In the genomic region with DNA sequence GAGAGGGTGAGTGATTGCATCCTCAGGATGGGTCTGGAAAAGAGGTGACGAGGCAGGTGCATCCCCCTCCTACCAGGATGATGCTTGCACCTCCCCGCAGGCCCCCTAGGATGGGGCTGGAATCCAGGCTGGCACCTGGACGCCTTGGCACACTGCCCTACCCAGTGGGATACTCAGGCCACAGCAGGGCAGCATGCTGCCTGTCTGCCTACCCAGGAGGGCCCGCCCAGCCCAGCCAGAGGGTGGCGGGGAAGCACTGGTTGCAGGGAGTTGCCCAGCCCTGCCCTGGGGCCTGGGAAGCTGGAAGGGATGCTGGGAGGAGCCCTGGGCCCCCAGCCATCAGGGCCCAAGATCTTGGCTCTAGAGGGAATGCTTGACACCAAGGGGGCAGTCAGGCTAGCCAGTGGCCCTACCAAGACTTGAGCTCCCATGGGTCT, we compare ENCODE assay signal across 9 mouse cellular contexts. TPM values are rescaled to one million over a fixed set of nuclear protein-coding genes. Genes with fewer than 3 reads are reported as not detected.
DNase-seq lines count a peak whose midpoint lies in the region; ATAC-seq and TF ChIP-seq lines count a peak whose summit lies in the region.
"Had no signal": no experiment of that assay in that cellular context is flagged by ENCODE, and none has a peak within 500 bp of the region (broad histone marks: within the 10 kb centered on the region; RNA-seq: fewer than 3 reads in every experiment).

No protein-coding gene starts in this region.

- H3K36me3 ChIP-seq in forebrain, postnatal 0 days (ENCODE audit: insufficient read depth) = no peaks in the 10 kb centered on the region
- peaks cover 5% of the 10 kb centered on the region; the same call in 1 of the 2 replicates for H3K36me3 ChIP-seq in intestine, embryonic 15.5 days
- H3K36me3 ChIP-seq in liver, postnatal 0 days (replicated peaks; ENCODE audit: insufficient read depth, low read length) = no peaks in the 10 kb centered on the region
- H3K36me3 ChIP-seq in small intestine, adult 2 months (ENCODE audit: control insufficient read depth, insufficient read depth, low read length) = no peaks in the 10 kb centered on the region
- no peaks in the 10 kb centered on the region for H3K36me3 ChIP-seq in thymus, adult 2 months (ENCODE audit: control insufficient read depth, insufficient read depth, low read length)

- H3K4me3 ChIP-seq in left cerebral cortex, adult 2 months = peak overlapping the region; percentile 80
- H3K4me3 ChIP-seq in forebrain, postnatal 0 days (ENCODE audit: low read depth, low read length) = peak overlapping the region; percentile 85
- peak overlapping the region; percentile 87 for H3K4me3 ChIP-seq in intestine, embryonic 15.5 days (replicated peaks)
- H3K4me3 ChIP-seq in liver, postnatal 0 days (ENCODE audit: low read depth, low read length) = peak overlapping the region; percentile 54; the same call in 1 of the 2 replicates
- H3K4me3 ChIP-seq in small intestine, adult 2 months (ENCODE audit: low read depth, low read length) = peak overlapping the region; percentile 80
- no peak overlapping the region for H3K4me3 ChIP-seq in thymus, adult 2 months (ENCODE audit: control insufficient read depth, insufficient read depth, low read length)

- TF ChIP-seq POLR2A in small intestine, adult 2 months (IDR thresholded peaks at IDR 0.05; ENCODE audit: low read depth, low read length) = no peak
- no peak for TF ChIP-seq POLR2A in thymus, adult 2 months (IDR thresholded peaks at IDR 0.05; ENCODE audit: control insufficient read depth, extremely low read depth, insufficient read depth, low read length, poor library complexity)

- H3K27me3 ChIP-seq in forebrain, postnatal 0 days (ENCODE audit: insufficient read depth, low read length) = no peaks in the 10 kb centered on the region
- no peaks in the 10 kb centered on the region for H3K27me3 ChIP-seq in intestine, embryonic 15.5 days (replicated peaks)
- H3K27me3 ChIP-seq in liver, postnatal 0 days (ENCODE audit: insufficient read depth, low read length) = peaks cover 26% of the 10 kb centered on the region
- H3K27me3 ChIP-seq in small intestine, adult 2 months (ENCODE audit: control insufficient read depth, insufficient read depth, low read length) = peaks cover 14% of the 10 kb centered on the region
- no peaks in the 10 kb centered on the region; the same call in 1 of the 2 replicates for H3K27me3 ChIP-seq in thymus, adult 2 months (ENCODE audit: control insufficient read depth, insufficient read depth, low read length)

- TF ChIP-seq CTCF in left cerebral cortex, adult 2 months (IDR thresholded peaks at IDR 0.05) = no peak
- no peak for TF ChIP-seq CTCF in forebrain, postnatal 0 days (IDR thresholded peaks at IDR 0.05; ENCODE audit: low read depth)
- no peak for TF ChIP-seq CTCF in liver, postnatal 0 days (IDR thresholded peaks at IDR 0.05; ENCODE audit: low read depth)
- TF ChIP-seq CTCF in small intestine, adult 2 months (IDR thresholded peaks at IDR 0.05; ENCODE audit: extremely low read depth, insufficient read length, insufficient replicate concordance, low read depth, low read length) = no peak
- TF ChIP-seq CTCF in thymus, adult 2 months (IDR thresholded peaks at IDR 0.05; ENCODE audit: borderline replicate concordance, control insufficient read depth, extremely low read depth, insufficient read depth, low read length, poor library complexity) = no peak

- peak overlapping the region; percentile 79 for H3K4me2 ChIP-seq in forebrain, postnatal 0 days (ENCODE audit: low read depth)
- H3K4me2 ChIP-seq in intestine, embryonic 15.5 days (replicated peaks) = peak overlapping the region; percentile 91
- peak overlapping the region; percentile 86 for H3K4me2 ChIP-seq in liver, postnatal 0 days (ENCODE audit: low read depth, low read length)

- H3K9me3 ChIP-seq in forebrain, postnatal 0 days (ENCODE audit: low read length) = no peaks in the 10 kb centered on the region
- H3K9me3 ChIP-seq in intestine, embryonic 15.5 days = no peaks in the 10 kb centered on the region
- no peaks in the 10 kb centered on the region for H3K9me3 ChIP-seq in liver, postnatal 0 days (ENCODE audit: low read length)

- DNase-seq in left cerebral cortex, adult 2 months (ENCODE audit: extremely low spot score in 1 of 2, low spot score in 2 of 2) = peak in 1 of 2 experiments; percentile 36
- DNase-seq in left cerebral cortex, postnatal 36 days (ENCODE audit: low spot score in 2 of 2) = no peak
- DNase-seq in brain, adult 2 months (ENCODE audit: low read depth, low spot score) = peak; percentile 20
- DNase-seq in forebrain, postnatal 0 days = no peak
- no peak for DNase-seq in liver, postnatal 0 days
- no peak for DNase-seq in thymus, adult 2 months

- H3K9ac ChIP-seq in forebrain, postnatal 0 days = peak overlapping the region; percentile 76
- H3K9ac ChIP-seq in intestine, embryonic 15.5 days = peak overlapping the region; percentile 90
- no peak overlapping the region for H3K9ac ChIP-seq in liver, postnatal 0 days (replicated peaks)

- 2% methylated on average over 5 of the region's 5 CpGs for WGBS in forebrain, postnatal 0 days
- 4% methylated on average over 5 of the region's 5 CpGs for WGBS in intestine, embryonic 15.5 days
- WGBS in liver, postnatal 0 days (ENCODE audit: insufficient replicate concordance) = 39% methylated on average over 4 of the region's 5 CpGs
- WGBS in small intestine, adult 2 months = 18% methylated on average over 5 of the region's 5 CpGs
- 89% methylated on average over 5 of the region's 5 CpGs for WGBS in thymus, adult 2 months

- TF ChIP-seq EP300 in liver, postnatal 0 days (IDR thresholded peaks at IDR 0.05; ENCODE audit: low read depth) = no peak

- no peak; the same call in 1 of the 2 replicates for ATAC-seq in forebrain, postnatal 0 days
- peak; percentile 43 for ATAC-seq in intestine, embryonic 15.5 days
- no peak for ATAC-seq in liver, postnatal 0 days

- H3K27ac ChIP-seq in left cerebral cortex, adult 2 months = peak overlapping the region; percentile 90; the same call in 1 of the 2 replicates
- H3K27ac ChIP-seq in forebrain, postnatal 0 days (ENCODE audit: low read depth, low read length) = peak overlapping the region; percentile 57
- peak overlapping the region; percentile 94 for H3K27ac ChIP-seq in intestine, embryonic 15.5 days
- H3K27ac ChIP-seq in liver, postnatal 0 days (ENCODE audit: low read depth) = no peak overlapping the region
- H3K27ac ChIP-seq in small intestine, adult 2 months (ENCODE audit: insufficient read depth, low read depth, low read length) = 0 out of 2 replicates have a peak overlapping the region, but pooled peaks have one; percentile 4
- H3K27ac ChIP-seq in thymus, adult 2 months (ENCODE audit: control insufficient read depth, insufficient read depth, low read length) = no peak overlapping the region
- H3K27ac ChIP-seq: macrophage had no signal

- intact Hi-C loops in left cerebral cortex, adult 2 months (cut with DNase I) = no loop called here
- intact Hi-C loops in left cerebral cortex, postnatal 36 days (cut with DNase I) = no loop called here

- H3K4me1 ChIP-seq in forebrain, postnatal 0 days (ENCODE audit: insufficient read depth) = peaks cover 36% of the 10 kb centered on the region
- peaks cover 61% of the 10 kb centered on the region for H3K4me1 ChIP-seq in intestine, embryonic 15.5 days (replicated peaks)
- peaks cover 10% of the 10 kb centered on the region; the same call in 1 of the 2 replicates for H3K4me1 ChIP-seq in liver, postnatal 0 days (ENCODE audit: insufficient read depth)
- H3K4me1 ChIP-seq in small intestine, adult 2 months (ENCODE audit: control insufficient read depth, insufficient read depth, insufficient read length, low read length) = peaks cover 6% of the 10 kb centered on the region; the same call in 1 of the 2 replicates
- peaks cover 19% of the 10 kb centered on the region for H3K4me1 ChIP-seq in thymus, adult 2 months (replicated peaks; ENCODE audit: control insufficient read depth, insufficient read depth, low read length)

RNA-seq across cellular contexts. Expression of a gene that starts 1.0 kb away (rescaled TPM):
- total RNA-seq in left cerebral cortex, adult 2 months (2021) = 10 to 100 TPM; 12.9 to 16.2 TPM
- 10 to 100 TPM; 12.0 to 13.2 TPM for total RNA-seq in left cerebral cortex, postnatal 36 days (2021)
- 13.3 and 15.2 TPM in 2 replicates for total RNA-seq in forebrain, postnatal 0 days (2014; rRNA removed)
- 7.1 and 11.6 TPM in 2 replicates for polyA plus RNA-seq in forebrain, postnatal 0 days (2015; fragmentation: Nextera tagmentation; extraction: Ambion mirVana)
- polyA plus RNA-seq in intestine, embryonic 15.5 days (2015; fragmentation: Nextera tagmentation; extraction: Ambion mirVana) = 21.4 and 23.5 TPM in 2 replicates
- 1.7 and 1.9 TPM in 2 replicates for polyA plus RNA-seq in liver, postnatal 0 days (2015; fragmentation: Nextera tagmentation; extraction: Ambion mirVana)
- 8.6 and 10.1 TPM in 2 replicates for polyA plus RNA-seq in small intestine, adult 2 months (2012; rRNA removed)
- polyA plus RNA-seq in thymus, adult 2 months (2012; rRNA removed) = 11.8 and 14.3 TPM in 2 replicates

RNA-seq across cellular contexts. Expression of a gene that starts 29.2 kb away (rescaled TPM):
- 10 to 100 TPM; 78.1 to 94.1 TPM for total RNA-seq in left cerebral cortex, adult 2 months (2021)
- 10 to 100 TPM; 75.3 to 86.0 TPM for total RNA-seq in left cerebral cortex, postnatal 36 days (2021)
- 52.2 and 54.5 TPM in 2 replicates for total RNA-seq in forebrain, postnatal 0 days (2014; rRNA removed)
- polyA plus RNA-seq in forebrain, postnatal 0 days (2015; fragmentation: Nextera tagmentation; extraction: Ambion mirVana) = 138 and 161 TPM in 2 replicates
- polyA plus RNA-seq in intestine, embryonic 15.5 days (2015; fragmentation: Nextera tagmentation; extraction: Ambion mirVana) = 74.5 and 84.3 TPM in 2 replicates
- 59.7 and 66.3 TPM in 2 replicates for polyA plus RNA-seq in liver, postnatal 0 days (2015; fragmentation: Nextera tagmentation; extraction: Ambion mirVana)
- polyA plus RNA-seq in small intestine, adult 2 months (2012; rRNA removed) = 6.0 and 8.7 TPM in 2 replicates
- polyA plus RNA-seq in thymus, adult 2 months (2012; rRNA removed) = 35.7 and 40.4 TPM in 2 replicates

RNA-seq across cellular contexts. Expression of a gene that starts 35.9 kb away (rescaled TPM):
- 1 to 10 TPM; 2.9 to 4.3 TPM for total RNA-seq in left cerebral cortex, adult 2 months (2021)
- 1 to 10 TPM; 3.3 TPM for total RNA-seq in left cerebral cortex, postnatal 36 days (2021)
- 9.1 and 10.2 TPM in 2 replicates for total RNA-seq in forebrain, postnatal 0 days (2014; rRNA removed)
- polyA plus RNA-seq in forebrain, postnatal 0 days (2015; fragmentation: Nextera tagmentation; extraction: Ambion mirVana) = 6.4 and 8.0 TPM in 2 replicates
- 27.9 and 28.8 TPM in 2 replicates for polyA plus RNA-seq in intestine, embryonic 15.5 days (2015; fragmentation: Nextera tagmentation; extraction: Ambion mirVana)
- polyA plus RNA-seq in liver, postnatal 0 days (2015; fragmentation: Nextera tagmentation; extraction: Ambion mirVana) = 3.9 and 5.6 TPM in 2 replicates
- polyA plus RNA-seq in small intestine, adult 2 months (2012; rRNA removed) = 4.0 and 8.3 TPM in 2 replicates
- polyA plus RNA-seq in thymus, adult 2 months (2012; rRNA removed) = 12.0 and 13.5 TPM in 2 replicates

RNA-seq across cellular contexts. Expression of a gene that starts 44.2 kb away (rescaled TPM):
- total RNA-seq in left cerebral cortex, adult 2 months (2021) = 10 to 100 TPM; 11.5 to 13.1 TPM
- 10 to 100 TPM in 1 of 2 experiments, 1 to 10 TPM in 1; 9.8 to 11.2 TPM for total RNA-seq in left cerebral cortex, postnatal 36 days (2021)
- total RNA-seq in forebrain, postnatal 0 days (2014; rRNA removed) = 5.5 and 6.5 TPM in 2 replicates
- polyA plus RNA-seq in forebrain, postnatal 0 days (2015; fragmentation: Nextera tagmentation; extraction: Ambion mirVana) = 3.0 and 3.6 TPM in 2 replicates
- 14.1 and 15.1 TPM in 2 replicates for polyA plus RNA-seq in intestine, embryonic 15.5 days (2015; fragmentation: Nextera tagmentation; extraction: Ambion mirVana)
- 1.6 and 1.9 TPM in 2 replicates for polyA plus RNA-seq in liver, postnatal 0 days (2015; fragmentation: Nextera tagmentation; extraction: Ambion mirVana)
- 6.5 and 7.8 TPM in 2 replicates for polyA plus RNA-seq in small intestine, adult 2 months (2012; rRNA removed)
- 5.3 and 8.1 TPM in 2 replicates for polyA plus RNA-seq in thymus, adult 2 months (2012; rRNA removed)

RNA-seq across cellular contexts. Expression of a gene that starts 44.2 kb away (rescaled TPM):
- 10 to 100 TPM; 56.9 to 62.2 TPM for total RNA-seq in left cerebral cortex, adult 2 months (2021)
- total RNA-seq in left cerebral cortex, postnatal 36 days (2021) = 10 to 100 TPM; 59.4 to 66.5 TPM
- 47.2 and 51.5 TPM in 2 replicates for total RNA-seq in forebrain, postnatal 0 days (2014; rRNA removed)
- polyA plus RNA-seq in forebrain, postnatal 0 days (2015; fragmentation: Nextera tagmentation; extraction: Ambion mirVana) = 37.5 and 48.6 TPM in 2 replicates
- polyA plus RNA-seq in intestine, embryonic 15.5 days (2015; fragmentation: Nextera tagmentation; extraction: Ambion mirVana) = 86.5 and 92.1 TPM in 2 replicates
- polyA plus RNA-seq in liver, postnatal 0 days (2015; fragmentation: Nextera tagmentation; extraction: Ambion mirVana) = 66.0 and 70.5 TPM in 2 replicates
- polyA plus RNA-seq in small intestine, adult 2 months (2012; rRNA removed) = 10.2 and 13.7 TPM in 2 replicates
- polyA plus RNA-seq in thymus, adult 2 months (2012; rRNA removed) = 18.3 and 19.7 TPM in 2 replicates

Comparison
In these comparisons a context has a peak if more than half of its experiments do, and no peak if none do; other contexts are left out.
1. H3K27ac ChIP-seq: peak in left cerebral cortex, adult 2 months (single experiment), forebrain, postnatal 0 days (single experiment), intestine, embryonic 15.5 days (single experiment) and small intestine, adult 2 months (single experiment); none in liver, postnatal 0 days (single experiment) and thymus, adult 2 months (single experiment).
2. Peak in every context shown above with its lines, with median percentiles within 50 percentile points of each other: H3K4me2 ChIP-seq.